Mouse (Mus musculus) cerebellum, adult 2 months (tissue): ENCODE data around the gene Kcnj14.

ENCODE experiments used
- CTCF ChIP-seq: fragments of 200-500 bp; IDR thresholded peaks from 2 replicates; pipeline ENCODE4 v1.5.1; 2011; ENCODE audit warnings: low read depth, mild to moderate bottlenecking, control low read depth, low read length, moderate library complexity, borderline replicate concordance; ENCODE audit not compliant: insufficient read depth
- POLR2A ChIP-seq: fragments of 200-500 bp; IDR thresholded peaks from 2 replicates; pipeline ENCODE4 v1.6.1; 2011; ENCODE audit warnings: low read length, control low read depth, borderline replicate concordance; ENCODE audit not compliant: insufficient read depth

- TF ChIP-seq CTCF (no peak), POLR2A (no peak)
Measured at GRCm38 (mm10) chr7:45802551-45802950, 22.0 kb downstream of the Kcnj14 start.
